Mouse (Mus musculus): ENCODE data around the gene Rnf121. TPM values are rescaled to one million over a fixed set of nuclear protein-coding genes. Genes with fewer than 3 reads are reported as not detected.

Rnf121 gene
- total RNA-seq, 2 experiments from 2014 or later = 20.9 to 22.8 TPM

Other genes starting within 250 kb of the Rnf121 start
- under 1 TPM; 0.26 to 0.42 TPM for gene Phox2a, start 247.2 kb downstream of the Rnf121 start, total RNA-seq (2021)
- 100 to 1,000 TPM; 145 to 148 TPM for gene Inppl1, start 227.2 kb downstream of the Rnf121 start, total RNA-seq (2021)
- 1 to 10 TPM; 5.5 to 6.8 TPM for gene Folr2, start 208.3 kb downstream of the Rnf121 start, total RNA-seq (2021)
- gene Anapc15, start 201.8 kb downstream of the Rnf121 start, total RNA-seq (2021) = 10 to 100 TPM; 16.5 to 17.9 TPM
- under 1 TPM; 0.26 to 0.59 TPM for gene Folr1, start 194.7 kb downstream of the Rnf121 start, total RNA-seq (2021)
- gene Lamtor1, start 159.6 kb downstream of the Rnf121 start, total RNA-seq (2021) = 100 to 1,000 TPM; 105 to 111 TPM
- gene Tomt, start 159.1 kb downstream of the Rnf121 start, total RNA-seq (2021) = not detected
- 1 to 10 TPM; 3.3 to 4.1 TPM for gene Lrrc51, start 131.6 kb downstream of the Rnf121 start, total RNA-seq (2021)
- 10 to 100 TPM; 88.4 to 93.0 TPM for gene Numa1, start 131.4 kb downstream of the Rnf121 start, total RNA-seq (2021)
- 1 to 10 TPM; 6.5 to 6.8 TPM for gene Il18bp, start 46.8 kb downstream of the Rnf121 start, total RNA-seq (2021)
- 1 to 10 TPM; 9.4 to 9.6 TPM for gene Xndc1, start within 50 bp of the Rnf121 start, total RNA-seq (2021)
- gene Xntrpc, start 244 bp upstream of the Rnf121 start, total RNA-seq (2021) = under 1 TPM; 0.91 to 0.92 TPM
- under 1 TPM; 0.11 to 0.47 TPM for gene Trpc2, start 17.6 kb upstream of the Rnf121 start, total RNA-seq (2021)
- gene Art1, start 36.3 kb upstream of the Rnf121 start, total RNA-seq (2021) = 100 to 1,000 TPM; 203 to 252 TPM
- 10 to 100 TPM; 10.5 to 14.3 TPM for gene Art5, start 44.0 kb upstream of the Rnf121 start, total RNA-seq (2021)
- gene Chrna10, start 51.4 kb upstream of the Rnf121 start, total RNA-seq (2021) = not detected
- gene Nup98, start 144.7 kb upstream of the Rnf121 start, total RNA-seq (2021) = 10 to 100 TPM; 29.0 to 32.5 TPM
- gene Pgap2, start 144.7 kb upstream of the Rnf121 start, total RNA-seq (2021) = 10 to 100 TPM; 58.8 to 68.0 TPM
- gene Rhog, start 190.6 kb upstream of the Rnf121 start, total RNA-seq (2021) = 10 to 100 TPM; 24.8 to 30.5 TPM
- 10 to 100 TPM; 21.6 to 21.8 TPM for gene Stim1, start 202.3 kb upstream of the Rnf121 start, total RNA-seq (2021)

Measured in heart, postnatal 25 days (tissue).